In the genomic region with DNA sequence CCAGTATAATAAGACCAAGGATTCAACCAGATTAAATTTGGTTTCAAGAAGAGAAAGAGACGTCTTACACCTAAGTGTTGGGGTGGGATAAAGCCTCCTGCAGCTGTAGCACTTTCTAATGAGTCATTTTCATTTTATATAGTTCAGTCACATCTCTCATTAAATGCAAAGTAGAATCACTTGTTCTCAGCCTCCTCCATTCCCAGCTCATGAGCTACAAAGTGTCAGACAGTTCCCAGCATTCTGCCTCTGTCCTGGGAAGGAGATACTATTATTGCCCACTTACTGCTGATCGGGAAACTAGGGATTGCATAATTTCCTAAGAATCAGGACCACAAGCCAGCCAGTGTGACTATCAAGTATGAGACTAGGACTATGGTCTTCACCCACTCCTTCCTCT, we compare ENCODE assay signal across 18 mouse cellular contexts.
DNase-seq lines count a peak whose midpoint lies in the region; ATAC-seq lines count a peak whose summit lies in the region.
"Had no signal": no experiment of that assay in that cellular context is flagged by ENCODE, and none has a peak within 500 bp of the region (broad histone marks: within the 10 kb centered on the region; RNA-seq: fewer than 3 reads in every experiment).

No protein-coding gene starts in this region.

- DNase-seq in frontal cortex, postnatal 25 days (ENCODE audit: low spot score in 2 of 2), result no peak
- peak; percentile 70 for DNase-seq in brain, adult 2 months (ENCODE audit: low read depth, low spot score)
- DNase-seq: adrenal gland, adult 2 months; adrenal gland, adult 8-10 months; adrenal gland, postnatal 10 days; adrenal gland, postnatal 14 days; adrenal gland, postnatal 25 days; adrenal gland, postnatal 36 days; B cell, adult 2 months; cerebellum, adult 11 months; cerebellum, adult 11-12 months; cerebellum, adult 18-20 months; cerebellum, adult 2 months had no signal

- ATAC-seq in frontal cortex, adult (ENCODE audit: low TSS enrichment), result peak; percentile 86
- ATAC-seq in erythroid progenitor cell, adult 5-6 weeks (replicated peaks; ENCODE audit: low FRiP score, poor library complexity, severe bottlenecking), result no peak
- ATAC-seq: activated CD4-positive, CD25-positive, alpha-beta regulatory T cell, adult 4 months; CD4-positive, CD25-positive, alpha-beta regulatory T cell, adult 4 months; Patski had no signal
